Mouse (Mus musculus) cerebellum, postnatal 4 days (tissue): ENCODE data around the gene Stmnd1.
A peak's percentile ranks its signal among the peaks of the same experiment; 100 is the strongest.
"Not testable (repeated sequence)": the region's sequence is repeated elsewhere in the genome, so short reads cannot be mapped to it uniquely, and the experiment has no call there.

Experiments
- DNase-seq, 2 experiments: peaks; one replicate each; pipeline ENCODE4 v3.0.0; 2022; ENCODE audit warnings: low spot score in 2 of 2, mixed read lengths in 1 of 2

Stmnd1 gene

DNA sequence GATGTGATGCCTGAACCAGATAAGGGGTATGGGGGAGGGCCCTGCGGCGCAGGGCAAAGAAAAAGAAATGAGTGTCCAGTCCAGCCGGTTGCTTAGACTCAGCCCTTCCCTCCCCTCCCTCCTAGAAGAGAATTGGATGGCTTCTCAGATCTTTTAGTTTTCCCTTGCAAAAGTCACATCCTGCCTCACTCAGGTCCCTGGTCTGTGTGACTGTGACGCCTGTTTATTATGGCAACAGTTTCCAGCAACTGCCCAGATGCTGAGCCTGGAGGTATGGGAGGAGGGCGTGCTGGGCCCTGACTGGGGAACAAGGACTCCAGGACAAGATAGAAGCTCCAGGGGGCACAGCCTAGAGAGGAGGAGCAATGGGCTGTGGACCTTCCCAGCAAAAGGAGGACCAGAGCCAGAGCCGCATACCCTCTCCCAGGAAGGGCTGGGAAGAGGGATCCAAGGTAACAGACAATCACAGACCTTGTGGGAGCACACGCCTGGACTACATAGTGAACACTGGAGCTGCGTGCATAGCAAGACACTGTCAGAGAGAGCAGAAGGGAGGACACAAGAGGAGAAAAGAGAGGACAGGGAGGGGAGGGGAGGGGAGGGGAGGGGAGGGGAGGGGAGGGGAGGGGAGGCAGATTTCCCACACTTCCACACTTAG is at the start of gene Stmnd1:
Gene Stmnd1, plus strand, starts transcription at position 269 of the 658 bp plus-strand sequence.
- no peak for DNase-seq

DNA sequence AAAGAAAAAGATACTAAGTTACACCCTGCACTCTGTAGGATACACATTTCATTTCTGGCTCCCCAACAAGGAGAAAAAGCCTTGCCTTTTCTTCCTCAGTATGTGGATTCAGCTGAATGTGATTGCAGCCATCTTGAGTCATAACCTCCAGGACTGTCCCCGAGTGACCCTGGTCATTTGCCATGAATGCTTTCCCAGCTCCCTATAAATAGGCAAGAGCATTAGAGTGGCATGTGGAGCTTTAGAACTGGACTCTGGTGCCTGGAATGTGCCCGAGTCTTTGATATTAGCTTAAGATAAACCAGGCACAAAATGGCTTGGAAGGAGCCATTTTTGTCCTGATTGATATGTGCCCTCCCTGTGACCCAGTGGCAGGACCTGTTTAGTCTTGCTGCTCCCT is 46.6 kb upstream of the Stmnd1 start:
- no peak for DNase-seq

DNA sequence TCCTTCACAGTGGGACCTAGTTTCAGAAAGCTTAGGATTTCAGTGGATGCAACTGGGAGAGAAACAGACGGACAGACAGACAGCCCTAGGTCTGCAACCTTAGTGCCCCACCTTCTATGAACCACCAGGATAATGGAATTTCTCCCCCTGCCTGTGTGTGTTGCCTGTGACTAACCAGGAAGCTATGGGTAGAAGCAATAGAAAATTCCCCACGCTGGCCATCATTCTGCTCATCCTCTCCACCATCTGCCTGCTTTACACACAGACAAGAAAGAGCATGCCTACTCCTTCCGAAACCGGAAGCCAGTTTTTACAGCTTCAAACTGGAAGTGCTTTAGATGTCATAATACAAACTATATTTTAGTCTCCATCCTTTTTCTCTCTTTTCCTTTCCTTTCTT is 46.0 kb upstream of the Stmnd1 start:
- DNase-seq = no peak

DNA sequence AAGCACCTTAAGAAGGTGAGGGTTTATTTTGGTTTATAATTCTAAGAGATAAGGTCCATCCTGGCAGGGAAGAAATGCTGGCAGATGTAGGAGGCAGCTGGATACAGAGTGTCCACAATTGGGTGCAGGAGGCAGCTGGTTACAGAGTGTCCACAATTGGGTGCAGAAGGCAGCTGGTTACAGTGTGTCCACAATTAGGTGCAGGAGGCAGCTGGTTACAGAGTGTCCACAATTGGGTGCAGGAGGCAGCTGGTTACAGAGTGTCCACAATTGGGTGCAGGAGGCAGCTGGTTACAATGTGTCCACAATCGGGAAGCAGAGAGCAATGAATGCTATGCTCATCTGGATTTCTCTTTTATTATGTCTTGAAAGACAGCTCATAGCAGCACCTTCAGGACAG is 44.8 kb upstream of the Stmnd1 start:
- DNase-seq = not testable (repeated sequence)

DNA sequence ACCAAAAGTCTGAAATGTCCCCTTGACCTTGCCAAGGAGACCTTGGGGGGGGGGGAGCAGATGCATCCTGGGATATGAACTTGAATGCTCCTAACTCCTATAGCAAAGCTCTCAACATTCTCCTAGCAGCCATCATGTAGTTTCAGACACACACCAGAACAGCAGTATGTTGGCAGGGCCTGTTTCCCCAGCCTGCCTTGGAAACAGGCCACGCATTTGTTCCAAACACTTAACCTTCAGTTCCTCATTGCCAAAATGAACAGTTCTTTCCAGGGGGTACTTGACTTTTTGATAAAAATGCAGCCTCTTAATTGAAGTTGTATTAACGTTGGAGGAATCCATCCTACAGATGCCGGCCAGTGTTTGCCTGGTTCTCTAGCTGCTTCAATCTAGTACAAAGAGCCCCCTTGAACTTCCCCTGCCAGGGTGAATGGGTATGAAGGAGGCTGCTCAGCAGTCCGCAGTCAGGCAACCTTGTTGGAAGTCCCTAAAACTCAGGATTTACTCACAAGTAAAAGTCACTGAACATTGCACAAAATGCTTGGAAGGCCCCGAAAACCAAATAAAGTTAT is 41.9 kb upstream of the Stmnd1 start:
- DNase-seq = peak in 1 of 2 experiments; percentile 31

- no peak for DNase-seq
These were observed 35.7 kb upstream of the Stmnd1 start for GRCm38 (mm10) chr13:46237723-46238349.

- DNase-seq = no peak
These were observed 34.7 kb upstream of the Stmnd1 start for GRCm38 (mm10) chr13:46238796-46239195.

DNA sequence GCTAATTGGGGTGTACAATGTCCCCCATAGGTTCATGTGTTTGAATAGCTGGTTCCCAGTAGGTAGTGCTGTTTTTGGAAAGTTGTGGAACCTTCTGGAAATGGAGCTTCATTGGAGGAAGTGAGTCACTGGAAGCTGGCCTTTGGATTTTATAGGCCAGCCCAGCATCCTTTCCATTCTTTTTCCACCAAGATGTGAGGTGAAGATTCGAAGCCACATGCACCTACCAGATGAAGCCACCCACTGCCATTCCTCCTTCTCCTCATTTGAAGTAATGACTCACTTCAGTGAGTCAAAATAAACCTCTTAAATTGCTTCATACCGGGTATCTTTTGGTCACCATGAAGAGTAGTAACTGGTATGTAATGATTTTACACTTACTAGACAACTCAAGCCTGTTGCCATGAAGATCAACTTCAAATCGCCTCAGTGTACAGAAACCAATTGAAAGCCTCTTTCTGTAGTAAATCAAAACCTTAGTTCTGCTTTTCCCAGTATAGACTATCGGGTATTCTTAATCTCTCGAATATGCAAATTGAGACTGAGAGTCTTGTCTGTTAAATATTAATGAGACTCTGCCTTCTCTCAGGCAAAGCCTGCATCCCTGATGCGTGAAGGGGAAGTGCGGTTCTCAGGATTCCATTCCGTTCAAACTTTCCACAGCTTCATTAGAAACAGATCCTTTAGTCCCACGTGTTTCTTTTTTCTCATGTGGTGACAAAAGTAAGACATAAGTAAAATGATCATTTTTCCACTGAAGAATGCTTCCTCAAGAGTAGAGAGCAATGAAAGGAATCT is 31.9 kb upstream of the Stmnd1 start:
- DNase-seq = no peak

DNA sequence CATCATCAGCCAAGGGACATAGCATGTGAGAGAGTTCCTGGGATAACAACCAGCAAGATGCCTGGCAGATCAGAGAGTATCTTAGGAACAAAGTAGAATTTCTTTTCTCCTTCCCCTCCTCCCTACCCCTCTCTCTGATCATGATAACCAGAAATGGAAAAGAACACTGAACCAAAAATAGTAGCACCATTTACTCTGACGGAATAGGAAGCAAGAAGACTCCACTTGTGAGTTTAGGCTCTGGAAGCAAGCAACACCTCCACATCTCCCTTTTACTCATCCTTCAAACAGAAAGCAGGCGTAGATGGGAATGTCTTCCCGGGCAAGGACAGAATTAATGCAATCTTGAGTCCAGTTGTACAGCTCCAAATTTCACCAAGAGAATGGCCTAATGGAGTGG is 19.8 kb upstream of the Stmnd1 start:
- no peak for DNase-seq

DNA sequence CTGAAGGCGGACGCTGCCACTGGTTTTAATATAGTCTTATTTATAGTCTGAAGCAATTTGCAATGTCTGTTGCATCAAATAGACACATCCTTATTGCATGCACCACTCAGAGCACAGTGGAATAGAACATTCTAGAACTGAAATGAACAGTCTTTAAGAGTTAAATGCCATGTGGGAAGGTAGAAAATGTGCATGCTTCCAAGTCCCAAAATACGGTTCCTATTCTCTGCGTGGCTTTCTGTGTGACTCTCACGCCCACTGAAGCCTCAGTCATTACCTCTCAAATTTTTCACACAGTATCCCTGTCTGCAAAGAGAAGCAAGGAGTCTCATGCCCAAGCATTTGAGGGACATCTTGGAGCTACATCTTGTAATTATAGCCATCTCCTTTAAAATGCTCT is 19.4 kb upstream of the Stmnd1 start:
- no peak for DNase-seq

DNA sequence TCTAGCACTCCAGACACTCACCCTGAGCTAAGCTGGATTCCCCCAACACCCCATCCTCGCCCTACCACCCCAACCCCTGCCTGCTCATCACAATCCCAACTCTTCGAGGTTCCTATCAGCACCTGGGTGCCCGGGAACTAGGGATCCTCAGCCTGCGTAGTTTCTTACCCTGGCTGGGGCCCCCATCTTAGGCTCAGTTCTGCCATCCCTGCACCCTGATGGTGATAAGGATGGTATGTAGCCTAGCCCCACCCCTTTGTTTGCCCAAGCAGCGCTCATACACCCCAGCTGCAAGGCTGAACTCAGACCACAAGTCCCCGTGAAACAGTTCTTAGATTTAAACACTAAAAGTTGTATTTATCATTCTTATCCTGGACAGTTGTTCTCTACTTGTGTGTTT is 17.9 kb upstream of the Stmnd1 start:
- DNase-seq = no peak

- DNase-seq = peak; percentile 55 to 76
These were observed 15.7 kb upstream of the Stmnd1 start for GRCm38 (mm10) chr13:46257847-46258246.

DNA sequence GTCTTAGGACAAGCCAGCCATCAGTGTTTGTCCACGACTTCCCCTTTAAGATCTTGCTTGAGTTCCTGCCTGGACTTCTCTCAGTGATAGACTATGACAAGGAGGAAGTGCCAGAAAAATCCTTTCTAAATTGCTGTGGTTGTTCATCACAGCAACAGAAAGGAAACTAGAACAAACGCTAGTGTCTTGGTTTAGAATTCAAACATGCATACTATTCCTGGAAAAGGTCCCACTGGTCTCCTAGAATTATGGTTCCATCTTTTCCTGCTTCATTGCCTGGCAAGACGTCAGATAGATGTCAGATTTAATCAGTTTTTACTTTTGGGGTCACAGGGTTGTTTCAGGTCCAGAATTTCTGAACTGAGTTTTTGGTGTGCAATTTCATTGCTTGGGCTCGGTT is 14.0 kb upstream of the Stmnd1 start:
- no peak for DNase-seq

- no peak for DNase-seq
These were observed 12.3 kb upstream of the Stmnd1 start for GRCm38 (mm10) chr13:46261244-46261643.

DNA sequence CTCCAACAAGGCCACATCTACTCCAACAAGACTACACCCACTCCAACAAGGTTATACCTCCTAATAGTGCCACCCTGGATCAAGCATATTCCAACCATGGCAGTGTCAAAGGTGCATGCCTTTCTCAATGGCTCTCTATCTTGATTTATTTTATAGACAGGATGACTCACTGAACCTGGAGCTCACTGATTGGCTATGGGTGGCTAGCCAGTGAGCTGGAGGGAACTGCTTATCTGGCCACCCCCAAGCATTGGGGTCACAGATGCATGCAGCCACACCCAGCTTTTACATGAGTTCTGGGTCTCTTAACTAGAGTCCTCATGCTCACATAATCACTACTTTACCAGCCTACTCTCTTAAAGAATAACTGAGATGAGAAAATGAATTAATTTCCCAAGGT is 5.7 kb upstream of the Stmnd1 start:
- DNase-seq = no peak

- no peak for DNase-seq
These were observed 5.2 kb upstream of the Stmnd1 start for GRCm38 (mm10) chr13:46268341-46268740.

- peak in 1 of 2 experiments; percentile 32 for DNase-seq
These were observed 4.6 kb upstream of the Stmnd1 start for GRCm38 (mm10) chr13:46268815-46269445.

DNA sequence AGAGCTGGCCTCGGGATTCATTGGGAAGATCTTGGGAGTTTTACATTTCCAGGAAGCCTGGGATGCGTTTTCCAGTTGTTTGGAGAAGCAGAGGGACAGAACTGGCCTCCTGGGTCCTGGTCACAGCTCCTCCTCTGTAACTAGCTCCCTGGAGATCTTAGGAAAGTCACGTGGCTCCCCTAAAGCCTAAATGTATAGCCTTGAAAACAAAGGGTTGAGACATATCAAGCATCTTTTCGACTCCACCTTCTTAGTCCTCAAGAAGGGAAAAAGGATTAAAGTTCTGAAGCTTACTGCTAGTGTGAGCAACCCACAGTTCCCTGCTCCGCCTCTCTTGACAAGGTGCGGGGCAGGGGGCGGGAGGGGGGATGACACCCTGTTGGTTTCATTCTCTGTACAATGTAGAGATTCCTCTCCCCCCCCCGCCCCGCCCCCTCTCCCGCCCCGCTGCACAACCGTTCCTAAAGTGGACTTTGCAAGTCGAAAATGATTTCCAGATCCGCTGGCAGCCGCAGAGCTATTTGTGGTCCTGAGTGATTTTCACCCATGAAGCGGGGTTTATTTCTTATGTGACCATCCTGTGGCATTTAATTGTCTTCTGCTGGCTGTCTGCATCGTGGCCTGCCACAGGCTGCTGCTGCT is 589 bp upstream of the Stmnd1 start:
- DNase-seq = no peak

GRCm38 (mm10) chr13:46275701-46276100 is 2.2 kb downstream of the Stmnd1 start:
- DNase-seq = no peak

GRCm38 (mm10) chr13:46282543-46282942 is 9.0 kb downstream of the Stmnd1 start:
- DNase-seq = no peak

- DNase-seq = no peak
These were observed 14.3 kb downstream of the Stmnd1 start for GRCm38 (mm10) chr13:46287801-46288200.

DNA sequence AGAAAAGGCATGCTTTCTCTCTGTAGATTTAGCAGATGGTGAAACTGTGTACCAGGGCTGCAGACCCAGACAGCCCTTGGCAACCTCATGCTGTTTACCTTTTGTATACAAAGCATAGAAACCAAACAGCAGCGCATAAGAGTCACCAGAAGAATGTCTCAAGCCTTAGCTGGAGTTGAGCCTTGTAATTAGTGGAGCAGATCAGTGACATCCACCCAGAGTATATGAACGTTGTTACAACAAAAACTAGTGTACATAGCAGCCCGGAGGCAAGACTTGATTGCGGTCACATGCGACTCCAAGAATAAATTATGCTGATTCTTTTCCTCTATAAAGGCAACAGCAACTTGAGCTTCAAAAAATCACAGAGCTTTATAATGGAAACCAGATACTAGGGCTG is 14.9 kb downstream of the Stmnd1 start:
- DNase-seq = no peak
